In genomic region chr9:26632891-26633650, GRCm38 (mm10) we compare ENCODE assay signal across 16 mouse cellular contexts.
A peak's percentile ranks its signal among the peaks of the same experiment; 100 is the strongest.
DNase-seq lines count a peak whose midpoint lies in the region; ATAC-seq and TF ChIP-seq lines count a peak whose summit lies in the region.
"Had no signal": no experiment of that assay in that cellular context is flagged by ENCODE, and none has a peak within 500 bp of the region (broad histone marks: within the 10 kb centered on the region; RNA-seq: fewer than 3 reads in every experiment).

No protein-coding gene starts in this region.

- H3K4me3 ChIP-seq in heart, postnatal 0 days (ENCODE audit: low read depth, low read length) = no peak overlapping the region
- no peak overlapping the region for H3K4me3 ChIP-seq in forebrain, embryonic 15.5 days
- H3K4me3 ChIP-seq: midbrain, embryonic 10.5 days had no signal

- H3K9me3 ChIP-seq in heart, postnatal 0 days (replicated peaks; ENCODE audit: control insufficient read depth, low read length) = no peaks in the 10 kb centered on the region
- no peaks in the 10 kb centered on the region for H3K9me3 ChIP-seq in forebrain, embryonic 15.5 days
- H3K9me3 ChIP-seq: midbrain, embryonic 10.5 days had no signal

- no peak overlapping the region for H3K27ac ChIP-seq in heart, postnatal 0 days (ENCODE audit: low read depth)
- H3K27ac ChIP-seq in forebrain, embryonic 15.5 days (replicated peaks) = no peak overlapping the region
- H3K27ac ChIP-seq: kidney, postnatal 0 days; midbrain, embryonic 10.5 days had no signal

- ATAC-seq in heart, postnatal 0 days (ENCODE audit: insufficient read depth, low read depth) = no peak
- ATAC-seq in frontal cortex, adult (ENCODE audit: low TSS enrichment) = peak; percentile 85
- ATAC-seq in forebrain, embryonic 15.5 days (replicated peaks) = no peak
- ATAC-seq: forebrain, embryonic 16.5 days; lung, postnatal 0 days had no signal

- no peak overlapping the region for H3K4me2 ChIP-seq in heart, postnatal 0 days (ENCODE audit: low read depth, low read length)
- no peak overlapping the region for H3K4me2 ChIP-seq in forebrain, embryonic 15.5 days (replicated peaks)
- H3K4me2 ChIP-seq: liver, embryonic 11.5 days had no signal

- DNase-seq in heart, postnatal 0 days (ENCODE audit: low spot score) = no peak
- DNase-seq in heart, adult 8-10 months (ENCODE audit: low spot score) = no peak
- peak; percentile 55 to 59 for DNase-seq in left cerebral cortex, postnatal 10 days (ENCODE audit: extremely low spot score in 1 of 2, low spot score in 2 of 2)
- peak; percentile 49 to 67 for DNase-seq in right cerebral cortex, postnatal 36 days (ENCODE audit: low spot score in 2 of 2)
- no peak for DNase-seq in gastrocnemius, adult 18-20 months (ENCODE audit: low spot score)
- DNase-seq in lung, postnatal 25 days (ENCODE audit: low spot score) = no peak
- DNase-seq: adrenal gland, postnatal 14 days; B cell, adult 2 months; thymus, postnatal 4 days had no signal

- TF ChIP-seq EP300 in heart, postnatal 0 days (IDR thresholded peaks at IDR 0.05; ENCODE audit: low read depth) = no peak

- WGBS in heart, postnatal 0 days = 74% methylated on average over 8 of the region's 8 CpGs
- 91% methylated on average over 8 of the region's 8 CpGs for WGBS in forebrain, embryonic 15.5 days

- no peaks in the 10 kb centered on the region for H3K27me3 ChIP-seq in heart, postnatal 0 days (ENCODE audit: control insufficient read depth, insufficient read depth, low read length)
- H3K27me3 ChIP-seq in forebrain, embryonic 15.5 days = no peaks in the 10 kb centered on the region

- intact Hi-C loops in left cerebral cortex, postnatal 10 days (cut with DNase I) = loop anchor here (5.0 to 10.0 kb wide), 2 partner anchors 99 to 258 kb away; partner anchors contain the start of gene B3gat1

- no peaks in the 10 kb centered on the region for H3K4me1 ChIP-seq in heart, postnatal 0 days (ENCODE audit: control insufficient read depth, insufficient read depth)
- no peaks in the 10 kb centered on the region for H3K4me1 ChIP-seq in forebrain, embryonic 15.5 days
- H3K4me1 ChIP-seq: midbrain, embryonic 10.5 days had no signal

- TF ChIP-seq CTCF in heart, postnatal 0 days (IDR thresholded peaks at IDR 0.05; ENCODE audit: low read depth) = 0 out of 2 replicates have a peak, but pooled peaks have one; percentile 2

- no peaks in the 10 kb centered on the region for H3K36me3 ChIP-seq in heart, postnatal 0 days (replicated peaks; ENCODE audit: control insufficient read depth, insufficient read depth, low read length)
- no peaks in the 10 kb centered on the region for H3K36me3 ChIP-seq in forebrain, embryonic 15.5 days
- H3K36me3 ChIP-seq: midbrain, embryonic 10.5 days had no signal

- no peak overlapping the region for H3K9ac ChIP-seq in heart, postnatal 0 days (replicated peaks; ENCODE audit: low read depth, low read length)
- H3K9ac ChIP-seq in forebrain, embryonic 15.5 days (replicated peaks) = no peak overlapping the region

Comparison
In these comparisons a context has a peak if more than half of its experiments do, and no peak if none do; other contexts are left out.
1. DNase-seq: peak in left cerebral cortex, postnatal 10 days (2 of 2) and right cerebral cortex, postnatal 36 days (2 of 2); none in heart, postnatal 0 days (single experiment), heart, adult 8-10 months (single experiment), gastrocnemius, adult 18-20 months (single experiment) and lung, postnatal 25 days (single experiment).